Mouse (Mus musculus) neutrophil, adult 5-6 weeks (primary cell): ENCODE measurements around the gene Bbs1. TPM values are rescaled to one million over a fixed set of nuclear protein-coding genes. Genes with fewer than 3 reads are reported as not detected.
"Not testable (repeated sequence)": the region's sequence is repeated elsewhere in the genome, so short reads cannot be mapped to it uniquely, and the experiment has no call there.

Experiments
- ATAC-seq: fragments of 151-379, 151-347 bp; 2 replicates; pipeline ENCODE4 v1.8.0; 2017; ENCODE audit warnings: mild to moderate bottlenecking, moderate TSS enrichment; ENCODE audit not compliant: insufficient number of reproducible peaks, poor library complexity, low FRiP score, severe bottlenecking; ENCODE audit errors: extremely low read depth
- total RNA-seq: library from RNA; stranded (forward); fragments of 200-1000 nt; gene quantifications from 2 replicates; pipeline ENCODE4 v1.2.3, GENCODE M21; 2017

Gene Bbs1
- total RNA-seq = 2.2 and 2.5 TPM in 2 replicates

DNA sequence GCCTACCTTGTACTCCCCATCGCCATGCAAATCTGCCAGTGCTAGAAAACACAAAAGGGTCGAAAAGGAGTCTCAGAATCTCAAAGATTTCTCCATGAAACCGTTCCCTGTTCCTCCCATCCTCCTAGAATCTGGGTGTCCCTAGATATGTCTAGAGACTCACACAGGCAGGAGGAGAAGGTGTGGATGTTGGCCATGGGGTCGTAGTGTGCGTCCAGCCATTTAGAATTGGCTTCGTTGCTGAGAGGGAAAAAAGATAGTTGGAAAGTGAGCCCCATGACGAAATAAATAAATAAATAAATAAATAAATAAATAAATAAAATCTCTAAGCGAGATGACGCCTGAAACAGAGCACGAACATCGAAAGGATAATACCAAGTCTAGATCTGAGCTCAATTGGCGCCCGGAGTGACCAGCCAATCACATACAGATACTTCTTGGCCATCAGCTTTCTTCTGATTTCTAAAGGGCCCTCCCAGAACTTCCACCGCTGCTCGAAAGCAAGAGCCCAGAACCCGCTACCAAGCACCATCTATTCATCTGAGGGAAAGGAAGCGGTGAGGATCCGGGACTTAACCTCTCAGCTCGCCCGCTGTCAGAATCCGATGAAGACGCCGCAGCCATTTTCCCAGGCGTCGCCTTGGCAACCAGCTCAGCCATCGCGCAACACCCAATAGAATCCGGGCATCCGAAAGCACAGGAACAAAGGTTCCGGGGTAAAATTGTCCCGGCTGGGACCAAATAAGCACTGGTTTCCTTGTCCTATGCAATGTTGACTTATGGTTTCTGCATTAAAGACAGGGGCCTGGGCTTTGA, at the start of gene Bbs1:
TSS of gene Bbs1 (minus strand) at position 650 of the 816 bp plus-strand sequence.
- peak; percentile 57; the same call in 1 of the 2 replicates for ATAC-seq

DNA sequence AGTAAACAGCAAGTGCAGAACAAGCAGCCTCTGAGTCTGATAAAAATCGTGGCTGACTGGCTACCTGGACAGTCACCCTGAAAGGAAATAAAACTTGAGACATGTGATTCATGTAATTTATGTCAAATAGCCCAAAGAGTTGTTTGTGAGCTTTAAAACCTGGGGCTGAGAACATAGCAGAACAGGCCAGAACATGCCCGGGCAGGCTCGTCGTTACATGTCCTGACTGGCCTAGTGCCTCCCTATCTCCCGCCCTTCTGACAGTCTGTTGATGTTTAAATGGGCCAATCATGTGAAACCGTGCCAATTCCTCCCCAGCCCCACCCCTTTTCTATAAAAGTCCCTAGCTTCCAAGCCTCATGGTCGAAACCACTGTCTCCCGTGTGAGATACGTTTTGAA, 42.2 kb upstream of the Bbs1 start:
- not testable (repeated sequence) for ATAC-seq

DNA sequence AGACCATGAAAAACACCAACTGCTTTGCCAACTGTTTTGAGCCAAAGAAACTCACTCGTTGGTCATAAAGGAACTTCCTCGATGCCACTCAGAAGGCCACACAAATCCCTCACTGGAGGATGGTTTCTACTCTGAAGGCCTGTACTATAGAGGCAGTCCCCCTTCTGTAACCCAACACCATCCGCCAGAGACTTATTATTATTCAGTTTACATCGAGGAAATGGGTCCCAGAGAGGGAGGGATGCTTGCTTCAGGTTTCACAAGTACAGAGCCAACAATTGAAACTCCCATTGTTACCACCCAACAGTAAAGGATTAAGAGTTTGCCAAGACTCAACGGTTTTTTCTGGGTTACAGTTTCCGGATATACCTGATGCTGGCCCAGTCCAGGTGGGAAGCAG, 39.1 kb upstream of the Bbs1 start:
- no peak for ATAC-seq

DNA sequence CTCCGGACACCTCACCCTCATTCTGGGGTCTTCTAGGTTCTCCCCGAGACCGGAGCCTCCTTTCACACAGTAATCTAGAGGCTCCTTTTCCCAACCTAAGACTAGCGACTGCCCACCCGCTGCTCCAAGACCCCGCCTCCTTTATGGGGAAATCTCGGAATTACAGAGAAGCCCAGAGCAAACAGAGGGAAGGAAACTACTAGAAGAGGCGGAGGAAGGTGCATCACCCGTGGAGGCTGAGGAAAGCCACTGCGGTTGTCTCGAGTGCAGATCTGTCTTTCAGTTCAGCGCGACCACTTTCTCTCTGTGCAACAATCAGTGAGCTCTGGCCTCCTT, 36.8 kb upstream of the Bbs1 start:
- ATAC-seq = no peak

DNA sequence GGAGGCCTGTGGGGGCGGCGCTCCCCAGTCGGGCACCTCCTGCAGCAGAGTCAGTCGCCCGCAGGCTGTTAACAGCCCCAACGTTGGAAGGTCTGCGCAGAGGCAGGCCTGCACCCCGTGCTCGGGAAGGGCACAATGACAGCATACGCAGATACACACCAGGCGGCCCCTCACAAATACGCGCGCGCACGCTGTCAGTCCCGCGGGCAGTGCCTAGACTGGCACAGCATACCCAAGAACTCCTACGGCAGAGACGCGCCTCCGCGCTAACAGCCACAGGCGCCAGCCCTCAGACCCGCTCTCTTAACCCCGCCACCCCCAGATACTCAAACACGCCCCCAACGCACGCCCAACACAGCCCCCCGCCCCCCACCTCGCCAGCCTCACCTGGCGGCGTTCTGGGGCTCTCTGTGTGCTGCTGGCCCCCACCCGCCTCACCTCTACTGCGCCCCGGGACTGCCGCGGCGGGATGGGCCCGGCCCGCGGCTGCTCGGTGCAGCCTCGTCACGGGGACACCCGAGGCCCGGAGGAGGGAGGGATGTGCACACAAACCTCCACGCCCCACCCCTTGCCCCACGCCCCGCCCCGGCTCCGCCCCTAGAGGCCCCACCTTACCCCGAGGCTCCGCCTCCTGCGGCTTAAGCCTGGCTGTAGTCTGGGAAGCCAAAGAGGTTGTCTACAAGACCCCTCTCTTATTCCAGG, 36.3 kb upstream of the Bbs1 start, which contains the start of gene Peli3:
TSS of gene Peli3 (minus strand) at position 577 of the 702 bp plus-strand sequence.
- ATAC-seq = peak; percentile 72

DNA sequence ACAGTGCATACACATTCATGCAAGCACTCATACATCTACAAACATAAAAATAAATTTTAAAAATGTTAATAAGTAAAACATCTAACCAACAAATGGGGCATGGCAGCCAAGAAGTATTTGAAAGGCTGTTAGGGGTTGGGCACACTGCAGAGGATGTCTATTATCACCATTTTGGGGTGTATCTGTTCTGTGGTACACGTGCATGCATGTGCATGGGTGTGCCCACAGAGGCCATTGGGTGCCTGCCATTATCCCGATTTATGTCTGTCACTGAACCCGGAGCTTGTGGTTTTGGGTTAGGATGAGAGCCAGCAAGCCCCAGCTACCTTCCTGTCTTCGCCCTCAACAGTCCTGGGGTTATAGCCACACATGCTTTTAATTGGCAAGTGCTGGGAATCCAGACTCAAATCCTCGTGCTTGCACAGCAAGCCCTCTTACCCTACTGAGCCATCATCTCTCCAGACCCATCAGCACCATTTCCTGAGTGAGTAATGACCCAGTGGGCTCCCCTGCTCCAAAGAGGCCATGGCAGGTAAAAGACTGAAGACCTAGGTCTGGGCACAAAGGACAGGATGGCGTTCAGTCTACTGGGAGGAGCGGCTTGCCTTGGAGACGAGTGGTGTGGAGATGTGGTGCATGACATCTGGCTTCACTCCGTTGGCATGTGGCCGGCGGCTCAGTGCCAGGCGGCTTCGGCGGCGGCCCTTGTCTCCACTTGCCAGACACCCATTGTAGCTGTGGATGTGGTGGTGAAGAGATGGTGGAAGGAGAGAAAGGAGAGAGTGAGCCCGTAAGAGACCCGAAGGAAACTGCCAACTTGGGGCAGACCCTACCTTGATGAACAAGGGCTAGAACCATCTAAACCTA, 31.2 kb upstream of the Bbs1 start:
- no peak for ATAC-seq

DNA sequence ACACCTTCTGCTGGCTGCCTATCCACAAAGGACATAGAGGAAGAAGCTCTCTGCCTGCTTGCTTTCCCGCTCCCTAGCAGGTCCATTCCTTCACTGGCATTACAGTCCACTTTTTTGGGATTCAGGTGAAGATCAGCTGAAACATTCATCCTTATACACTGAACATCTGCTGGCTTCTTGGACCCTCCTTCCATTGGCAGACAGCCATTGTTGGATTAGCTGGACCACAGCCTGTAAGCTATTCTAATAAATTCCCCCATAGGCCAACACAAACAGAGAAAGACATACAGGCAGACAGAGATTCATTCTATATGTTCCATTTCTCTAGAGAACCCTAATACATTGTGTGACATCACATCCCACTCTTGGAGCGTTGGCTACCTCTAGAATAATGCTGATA, 30.5 kb upstream of the Bbs1 start:
- ATAC-seq = no peak

DNA sequence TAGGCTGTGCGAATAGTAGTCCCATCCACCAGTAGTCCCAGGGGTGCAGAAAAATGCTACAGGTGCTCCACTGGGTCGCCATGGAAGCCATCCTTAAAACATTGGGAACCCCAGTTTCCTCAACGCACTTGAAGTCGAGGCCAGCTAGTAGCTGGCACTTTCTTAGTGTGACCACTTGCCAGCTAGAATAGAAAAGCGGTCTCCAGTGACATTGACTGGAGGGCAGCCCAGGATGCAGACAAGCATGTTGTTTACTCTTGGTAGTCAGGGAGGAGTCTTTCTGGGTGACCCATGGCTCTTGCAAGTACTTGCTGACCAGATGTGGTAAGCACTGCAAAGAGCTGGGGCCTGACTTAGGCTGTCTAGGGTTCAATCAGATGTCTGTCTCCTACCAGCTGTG, 22.4 kb upstream of the Bbs1 start:
- no peak for ATAC-seq

DNA sequence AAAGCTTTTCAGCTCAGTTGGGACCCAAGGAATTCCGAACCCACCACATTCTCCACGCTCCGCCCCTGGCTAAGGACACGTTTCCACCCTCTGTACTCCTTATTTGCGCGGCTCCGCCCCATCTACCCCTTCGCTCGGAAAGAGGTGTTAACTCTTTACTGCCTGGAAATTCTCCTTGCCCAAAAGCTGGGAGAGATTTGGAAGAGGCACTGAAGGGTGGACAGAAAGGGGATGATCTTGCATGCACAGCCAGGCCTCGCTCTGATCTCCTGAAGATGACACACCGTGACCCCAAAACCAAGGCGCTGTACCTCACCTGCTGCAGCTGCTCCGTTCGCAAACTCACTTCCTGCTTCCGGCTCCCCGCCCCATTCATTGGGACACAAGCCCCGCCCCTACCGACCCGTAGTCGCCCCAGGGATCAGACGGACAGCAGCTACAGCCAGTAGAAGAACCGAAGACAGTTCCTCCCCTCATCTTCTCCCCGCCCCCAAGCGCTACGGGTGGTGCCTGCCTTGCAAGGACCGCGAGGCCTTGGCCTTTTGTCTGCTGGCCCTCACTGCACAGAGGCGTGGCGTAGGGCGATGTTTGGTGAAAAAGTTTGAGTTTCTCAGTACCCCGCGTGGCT, 21.6 kb upstream of the Bbs1 start, which contains the start of gene Dpp3:
TSS of gene Dpp3 (minus strand) at position 384 of the 628 bp plus-strand sequence.
- peak; percentile 97 for ATAC-seq

DNA sequence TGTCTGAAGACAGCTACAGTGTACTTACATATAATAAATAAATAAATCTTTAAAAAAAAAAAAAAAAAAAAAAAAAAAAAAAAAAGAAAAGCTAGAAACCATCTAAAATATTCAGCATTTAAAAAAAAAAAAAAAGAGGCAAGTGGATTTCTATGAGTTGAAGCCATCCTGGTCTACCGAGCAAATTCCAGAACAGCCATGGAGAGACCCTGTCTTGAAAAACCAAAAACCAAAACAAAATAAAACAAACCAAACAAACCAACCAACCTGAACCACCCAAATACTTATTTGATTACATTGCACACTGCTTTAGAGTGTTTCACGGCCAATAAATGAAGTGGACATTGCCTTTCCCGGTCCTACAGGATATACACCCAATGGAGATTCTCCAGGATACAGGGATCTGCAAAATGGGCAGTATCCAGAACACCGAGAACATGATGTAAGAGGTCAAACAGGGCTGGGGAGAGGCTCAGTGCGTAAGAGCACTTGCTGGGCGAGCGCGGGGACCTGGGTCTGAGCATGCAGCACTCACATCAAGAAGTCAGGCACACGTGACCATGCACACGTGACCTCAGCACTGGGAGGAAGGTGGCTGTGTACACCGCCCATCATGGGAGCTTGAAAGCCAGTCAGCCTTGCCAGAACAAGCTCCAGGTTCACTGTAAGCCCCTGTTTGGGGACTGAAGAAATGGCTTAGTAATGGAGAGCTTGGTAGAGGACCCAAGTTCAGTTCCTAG, 18.9 kb upstream of the Bbs1 start:
- ATAC-seq = no peak

DNA sequence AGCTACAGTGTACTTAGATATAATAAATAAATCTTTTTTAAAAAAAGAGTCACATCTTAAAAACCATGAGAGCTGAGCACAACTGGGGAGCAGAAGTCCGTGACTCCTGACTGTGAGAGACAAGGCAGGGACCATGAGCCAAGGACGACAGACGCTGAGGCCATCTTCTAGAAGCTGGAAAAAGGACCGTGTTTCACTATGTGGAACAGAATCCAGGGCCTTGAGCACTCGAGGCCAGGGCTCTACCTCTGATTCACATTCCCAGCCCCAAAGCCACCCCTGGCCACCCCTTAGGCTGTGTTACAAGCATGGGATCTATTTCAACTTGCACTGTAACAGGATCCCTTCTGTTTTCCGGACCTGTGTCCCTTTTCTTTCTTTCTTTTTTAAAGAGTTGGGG, 13.2 kb upstream of the Bbs1 start:
- no peak for ATAC-seq

DNA sequence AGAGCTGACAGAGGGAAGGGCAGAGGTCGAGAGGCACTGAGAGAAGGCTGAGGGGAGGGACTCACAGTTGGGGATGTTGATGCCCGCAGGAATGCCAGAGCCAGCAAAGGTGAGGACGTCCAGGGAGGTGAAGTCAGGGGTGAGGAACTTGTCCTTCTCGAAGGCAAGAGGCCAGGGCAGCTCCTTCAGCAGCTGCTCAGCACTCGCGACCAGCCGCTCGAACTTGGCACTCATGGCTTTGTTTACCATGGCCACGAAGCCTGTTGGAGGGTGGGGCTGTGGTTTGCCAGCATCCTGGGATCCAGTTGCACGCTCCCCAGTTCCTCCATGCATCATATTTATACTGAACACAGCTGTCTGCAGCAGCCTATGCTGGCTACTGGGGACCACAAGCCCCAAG, 10.4 kb upstream of the Bbs1 start:
- ATAC-seq = no peak

DNA sequence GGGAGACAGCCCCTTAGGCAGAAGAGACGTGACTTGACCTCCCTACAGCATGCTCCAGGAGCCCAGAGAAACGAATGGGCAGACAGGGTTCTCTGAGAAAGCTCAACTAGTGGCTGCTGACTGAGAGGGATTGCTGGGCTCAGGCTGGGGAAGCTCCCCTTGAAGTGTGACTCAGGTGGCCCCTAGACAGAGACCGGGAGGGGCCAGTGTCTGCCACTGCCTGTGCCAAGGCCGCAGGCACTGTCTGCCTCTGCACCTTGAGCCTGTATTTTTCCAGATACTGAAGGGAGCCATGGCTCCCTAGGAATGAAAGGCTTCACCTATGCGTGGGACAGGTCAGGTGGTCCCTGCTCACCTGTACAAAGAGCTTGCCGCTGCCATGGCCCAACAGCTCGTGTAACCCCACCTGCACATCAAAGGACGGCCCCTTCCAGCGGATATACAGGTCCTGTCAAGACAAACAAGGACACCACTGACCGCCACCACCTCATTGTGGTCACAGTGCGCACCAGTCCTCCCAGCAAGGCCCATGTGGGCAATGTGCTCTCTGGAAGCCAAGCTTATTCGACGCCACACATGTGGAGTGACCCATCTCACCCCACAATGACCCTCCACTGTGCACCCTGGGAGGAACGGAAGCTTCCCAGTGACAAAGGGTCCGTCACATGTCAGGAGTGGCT, 9.6 kb upstream of the Bbs1 start:
- ATAC-seq = no peak

DNA sequence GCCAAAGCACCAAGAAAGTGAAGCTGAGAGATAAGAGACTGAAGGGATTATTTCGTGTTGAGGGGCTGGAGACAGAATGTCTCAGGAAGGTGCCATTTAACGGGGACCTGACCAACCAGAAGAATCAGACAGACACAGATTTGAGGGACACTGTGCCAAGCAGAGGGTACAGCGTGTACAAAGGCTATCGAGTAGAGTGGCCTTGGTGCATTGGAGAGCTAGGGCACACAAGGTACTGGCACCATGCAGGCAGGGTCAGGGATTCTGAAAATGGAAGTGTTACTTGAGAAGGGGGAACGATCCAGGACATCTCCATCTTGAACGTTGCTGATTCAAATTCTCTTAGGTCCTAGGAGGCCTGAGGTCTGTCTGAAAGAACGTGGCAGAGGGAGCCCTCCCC, 2.9 kb upstream of the Bbs1 start:
- no peak for ATAC-seq

DNA sequence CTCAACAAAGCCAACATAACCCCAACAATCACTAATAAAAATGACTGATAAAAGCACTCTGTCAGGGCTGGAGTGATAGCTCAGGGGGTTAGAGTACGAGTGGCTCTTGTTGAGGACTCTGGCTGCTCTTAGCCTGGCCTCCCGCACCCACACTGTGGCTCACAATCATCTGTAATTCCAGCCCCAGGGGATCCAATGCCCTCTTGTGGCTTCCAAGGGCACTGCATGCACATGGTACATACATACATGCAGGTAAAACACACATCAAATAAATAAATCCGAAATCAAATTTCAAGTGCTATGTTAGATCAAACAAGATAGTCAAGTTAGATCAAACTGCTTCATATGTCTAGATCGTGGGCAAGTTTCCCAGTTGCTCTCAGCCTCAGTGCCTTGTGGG, 1.7 kb upstream of the Bbs1 start:
- 0 out of 2 replicates have a peak, but pooled peaks have one; percentile 18 for ATAC-seq

DNA sequence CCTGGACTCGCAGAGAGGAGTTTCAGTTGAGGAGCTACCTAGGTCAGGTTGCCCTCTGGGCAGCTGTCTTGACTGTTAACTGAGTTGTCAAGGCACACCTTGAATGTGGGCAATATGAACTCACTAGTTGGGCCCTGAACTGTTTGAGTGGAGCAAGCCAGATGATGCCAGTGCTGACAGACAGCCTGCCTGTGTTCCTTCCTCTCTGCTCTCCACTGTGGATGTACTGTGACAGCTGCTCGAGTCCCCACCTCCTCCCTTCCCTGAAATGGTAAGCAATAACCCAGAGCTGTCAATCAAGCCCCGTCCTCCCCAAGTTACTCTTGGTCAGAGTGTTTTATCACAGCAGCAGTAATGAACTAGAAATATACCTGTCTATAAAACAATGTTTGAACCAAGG, 6.5 kb downstream of the Bbs1 start:
- no peak for ATAC-seq

DNA sequence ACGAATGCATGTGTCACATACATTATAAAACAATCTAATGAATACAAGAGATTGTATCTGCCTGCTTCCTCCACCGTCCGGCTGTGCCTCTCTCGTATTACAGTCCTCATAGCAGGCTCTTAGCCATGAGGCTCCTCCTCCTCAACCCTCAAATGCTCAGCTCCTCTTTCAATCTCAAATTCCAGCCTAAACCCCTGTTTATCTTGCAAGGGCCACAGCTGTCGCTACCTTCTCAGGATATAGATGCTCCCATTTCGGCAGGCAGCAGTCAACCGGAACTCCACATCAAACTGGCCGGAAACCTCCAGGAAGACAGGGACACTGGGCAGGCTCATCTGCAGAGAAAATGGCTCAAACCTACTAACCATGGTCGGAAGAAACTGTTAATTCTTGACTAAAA, 7.5 kb downstream of the Bbs1 start:
- no peak for ATAC-seq
